Mouse (Mus musculus): ENCODE results near the gene Bpifa2.
"Not testable (repeated sequence)": the region's sequence is repeated elsewhere in the genome, so short reads cannot be mapped to it uniquely, and the experiment has no call there.

The Bpifa2 gene

DNA sequence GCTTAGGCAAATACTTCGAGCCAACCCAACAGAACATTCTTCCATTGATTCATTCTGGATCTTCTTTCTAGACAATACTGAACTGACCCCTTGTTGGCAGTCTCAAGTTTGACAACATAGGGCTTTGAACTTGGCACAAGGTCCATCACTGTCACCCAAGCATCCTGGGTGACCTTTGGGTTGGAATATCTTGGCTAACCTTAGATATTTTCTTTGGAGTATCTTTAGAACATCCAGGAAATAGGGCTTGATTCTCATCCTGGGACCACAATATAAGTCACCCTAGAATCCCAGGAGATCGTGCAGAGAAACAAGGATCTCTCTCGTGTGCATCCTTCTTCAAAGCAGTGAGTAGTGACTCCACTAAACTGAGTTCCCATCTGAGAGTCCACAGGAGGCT, at the start of gene Bpifa2:
Gene Bpifa2, plus strand, starts transcription at position 301 of the 400 bp plus-strand sequence.
- in situ Hi-C loops (cut with MseI, MboI), result no loop called here

DNA sequence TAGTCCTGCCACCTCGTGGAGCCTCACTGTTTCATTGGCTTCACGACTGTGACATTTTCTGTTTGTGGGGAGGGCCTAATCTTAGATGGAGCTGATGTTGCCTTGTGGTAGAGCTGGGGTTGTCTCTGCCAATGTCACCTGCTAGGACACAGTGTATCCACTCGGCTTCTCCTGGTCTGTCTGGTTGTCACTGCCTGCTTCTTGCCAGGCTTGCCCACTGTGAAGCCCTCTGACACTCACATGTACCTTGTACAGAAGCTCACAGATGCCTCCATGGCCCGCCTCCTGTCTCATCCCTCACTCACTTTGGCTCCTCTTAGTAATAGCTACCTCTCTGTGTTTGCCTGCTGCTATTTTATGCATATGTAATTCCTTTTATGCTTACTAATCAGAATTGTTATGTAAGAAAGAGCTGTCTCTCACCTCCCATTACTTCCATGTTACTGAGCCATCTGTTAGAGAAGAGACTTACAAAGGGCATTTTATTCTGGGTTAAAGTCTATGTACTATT, 45.2 kb upstream of the Bpifa2 start:
- in situ Hi-C loops (cut with MseI, MboI), result no loop called here

DNA sequence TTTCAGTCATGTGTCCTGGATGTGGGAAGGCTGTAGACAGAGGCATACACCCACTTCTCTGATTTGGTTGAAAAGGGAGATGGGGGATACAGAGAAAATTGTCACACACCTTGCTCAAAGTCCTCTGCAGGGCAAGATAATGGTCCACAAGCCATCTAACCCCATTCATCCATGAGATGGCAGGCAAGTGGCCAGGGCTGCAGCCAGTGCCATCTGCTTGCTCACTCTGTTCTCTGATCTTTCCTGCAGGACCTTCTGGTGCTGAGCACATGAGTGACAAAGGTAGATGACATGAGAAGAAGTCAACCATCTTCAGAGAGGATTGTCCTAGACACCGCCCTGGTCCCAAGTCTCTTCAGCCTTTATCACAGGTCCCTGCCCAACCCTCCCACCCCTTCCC, 44.7 kb upstream of the Bpifa2 start:
- in situ Hi-C loops (cut with MseI, MboI), result no loop called here

DNA sequence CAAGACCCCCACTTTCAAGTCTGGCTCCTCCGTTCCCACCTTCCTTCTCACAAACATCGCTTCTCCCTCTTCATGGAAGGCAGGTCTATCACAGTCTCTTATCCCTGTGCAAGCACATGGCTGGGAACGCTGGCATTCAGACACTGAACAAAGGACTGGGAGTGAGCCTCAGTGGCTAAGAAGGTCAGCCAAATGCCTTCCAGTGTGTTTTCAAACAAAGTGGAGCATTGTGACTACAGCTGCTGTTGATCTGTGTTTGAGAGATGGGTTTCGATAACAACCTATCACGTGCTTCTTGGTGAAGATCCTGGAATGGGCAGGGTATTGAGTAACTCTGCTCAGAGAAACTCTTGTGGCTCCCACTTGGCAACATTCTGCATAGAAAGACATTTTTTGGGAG, 37.8 kb upstream of the Bpifa2 start:
- in situ Hi-C loops (cut with MseI, MboI), result no loop called here

DNA sequence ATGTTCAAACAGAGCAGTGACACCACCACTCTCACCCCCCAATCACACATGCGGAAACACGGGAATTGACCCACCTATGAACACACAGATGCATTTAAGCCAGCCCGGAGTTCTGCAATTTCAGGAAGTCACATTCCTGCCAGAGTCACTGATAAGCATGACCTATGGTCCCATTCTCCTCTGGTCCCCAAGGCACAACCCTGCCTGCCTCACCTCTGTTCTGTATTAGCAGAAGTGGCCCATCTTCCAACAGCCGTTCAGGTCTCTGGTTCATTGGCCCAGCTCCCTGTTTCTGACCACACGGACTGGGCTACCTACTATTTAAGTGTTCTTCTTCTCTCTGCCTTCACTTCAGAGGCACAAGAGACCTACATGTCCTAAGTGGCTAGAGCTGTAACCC, 33.5 kb upstream of the Bpifa2 start, which contains the start of gene Bpifa6:
Gene Bpifa6, plus strand, starts transcription at position 364 of the 400 bp plus-strand sequence.
- in situ Hi-C loops (cut with MseI, MboI), result no loop called here

DNA sequence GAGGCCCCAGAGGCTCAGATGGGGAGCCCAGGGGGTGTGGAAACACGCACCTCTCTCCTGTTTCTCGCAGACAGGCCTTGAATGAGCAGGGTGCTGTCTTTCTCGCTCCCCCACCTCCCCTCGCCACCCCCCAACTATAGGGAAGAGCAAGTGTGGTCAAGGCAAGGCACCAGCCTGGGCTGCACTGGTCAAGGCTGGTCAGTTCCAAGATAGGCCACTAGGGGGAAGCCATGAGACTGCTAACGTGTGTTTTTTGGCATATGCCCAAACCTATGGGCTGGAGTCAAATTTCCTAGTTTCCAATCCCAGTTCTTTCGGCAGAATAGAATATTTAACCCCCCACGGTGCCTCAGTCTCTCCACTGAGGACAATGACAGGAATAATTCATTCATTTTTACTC, 12.3 kb upstream of the Bpifa2 start:
- in situ Hi-C loops (cut with MseI, MboI), result no loop called here

DNA sequence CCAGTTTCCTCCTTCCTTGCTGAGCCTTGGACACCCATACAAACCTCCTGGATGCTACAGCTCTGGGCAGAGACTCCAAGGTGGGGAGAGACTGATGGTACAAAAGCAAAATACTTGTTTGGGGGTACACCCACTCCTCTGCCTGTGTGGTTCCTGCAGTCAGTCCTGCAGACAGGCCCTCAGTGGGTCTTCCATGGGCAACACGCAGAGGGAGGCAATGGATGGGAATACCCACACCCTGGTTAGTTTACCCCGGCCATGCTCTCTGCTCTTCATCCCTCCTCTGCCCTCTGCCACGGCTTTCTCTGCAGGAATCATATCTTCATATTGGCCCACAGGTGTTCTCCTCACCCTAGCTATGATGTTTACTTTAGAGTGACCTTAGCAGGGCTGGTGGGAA, 7.6 kb upstream of the Bpifa2 start:
- in situ Hi-C loops (cut with MseI, MboI), result no loop called here

DNA sequence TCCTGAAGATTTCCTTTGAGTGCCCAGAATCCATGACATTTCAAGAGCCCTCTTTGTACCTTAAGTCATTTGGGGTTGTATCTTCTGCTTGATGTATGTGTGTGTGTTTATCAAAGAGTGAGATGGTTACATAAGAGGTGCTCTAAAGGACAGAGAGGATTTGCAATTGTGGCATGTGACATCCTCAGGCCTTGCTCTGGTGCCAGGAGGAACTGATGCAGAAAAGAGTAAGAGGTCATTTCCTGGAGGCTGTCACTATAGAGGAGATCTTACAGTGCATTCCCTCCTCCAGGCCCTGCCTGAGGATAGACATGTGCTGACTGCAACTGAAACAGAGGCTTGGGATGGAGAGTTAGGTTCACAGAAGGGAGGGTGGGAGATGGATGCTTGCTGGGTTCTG, 7.0 kb upstream of the Bpifa2 start:
- in situ Hi-C loops (cut with MseI, MboI), result no loop called here

DNA sequence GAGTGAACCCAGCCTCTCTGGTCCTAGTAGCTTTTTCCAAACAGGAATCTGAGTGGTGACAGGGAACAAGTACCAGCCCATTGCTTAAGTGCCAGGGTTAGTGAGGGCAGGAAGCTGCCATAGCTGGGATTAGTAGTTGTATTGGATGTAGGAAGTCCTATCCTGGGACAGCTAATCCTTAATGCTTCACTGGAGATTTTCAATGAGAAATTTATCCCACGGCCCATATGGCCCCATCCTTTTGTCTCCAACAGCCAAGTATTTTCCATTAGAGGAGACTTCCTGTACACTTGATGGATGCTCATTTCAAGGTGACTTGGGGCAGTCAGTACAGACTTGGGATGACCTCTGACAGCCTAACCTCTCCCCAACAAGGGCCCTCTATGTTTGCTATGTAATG, 3.6 kb upstream of the Bpifa2 start:
- in situ Hi-C loops (cut with MseI, MboI), result no loop called here

DNA sequence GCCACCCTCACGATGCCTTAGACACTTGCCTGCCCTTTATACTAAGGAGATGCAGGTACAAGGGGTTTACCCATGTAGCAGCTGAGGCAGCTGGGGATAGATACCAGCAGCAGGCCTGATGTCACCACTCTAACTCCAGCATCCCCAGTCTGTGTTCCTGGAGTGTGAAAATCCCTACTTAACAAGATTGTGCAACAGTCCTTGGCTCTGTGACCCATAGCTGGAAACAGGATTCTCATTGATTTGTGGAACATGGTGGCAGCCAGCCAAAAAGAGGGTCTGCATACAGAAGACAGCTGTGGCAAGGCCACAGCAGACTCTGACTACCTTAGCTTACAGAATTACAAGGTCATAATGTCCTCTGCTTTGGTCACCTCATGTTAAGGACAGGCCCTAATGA, 3.0 kb upstream of the Bpifa2 start:
- in situ Hi-C loops (cut with MseI, MboI), result no loop called here

DNA sequence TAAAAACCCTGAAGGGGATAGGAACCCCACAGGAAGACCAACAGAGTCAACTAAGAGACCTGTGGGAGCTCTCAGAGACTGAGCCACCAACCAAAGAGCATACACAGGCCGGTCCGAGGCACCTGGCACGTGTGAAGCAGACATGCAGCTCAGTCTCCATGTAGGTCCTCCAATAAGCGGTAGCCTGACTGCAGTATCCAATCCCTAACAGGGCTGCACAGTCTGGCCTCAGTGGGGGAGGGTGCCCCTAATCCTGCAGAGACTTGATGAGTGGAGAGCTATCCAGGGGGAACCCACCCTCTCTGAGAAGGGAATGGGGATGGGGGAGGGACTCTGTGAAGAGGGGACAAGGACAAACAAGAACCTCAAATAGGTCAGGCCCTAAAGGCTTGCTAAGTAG, 2.3 kb upstream of the Bpifa2 start:
- in situ Hi-C loops (cut with MseI, MboI), result no loop called here

DNA sequence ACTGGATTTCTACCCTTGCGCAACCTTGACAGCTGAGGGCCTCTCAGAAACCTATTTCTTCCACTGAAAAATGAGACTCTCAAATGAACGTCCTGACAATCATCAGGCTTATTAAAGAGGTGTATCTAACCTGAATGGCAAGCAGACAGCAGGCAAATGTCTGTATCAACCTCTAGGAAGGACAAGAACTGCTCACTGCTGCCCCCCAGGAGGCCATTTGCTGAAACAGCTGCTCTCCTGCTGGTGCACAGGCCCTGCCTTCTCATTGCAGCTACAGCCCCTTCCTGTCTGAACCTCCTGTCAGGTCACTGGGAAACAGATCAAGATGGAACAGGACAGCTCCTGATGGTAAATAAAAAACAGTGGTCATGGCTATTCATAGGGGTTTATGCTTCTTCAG, 1.7 kb upstream of the Bpifa2 start:
- in situ Hi-C loops (cut with MseI, MboI), result no loop called here

DNA sequence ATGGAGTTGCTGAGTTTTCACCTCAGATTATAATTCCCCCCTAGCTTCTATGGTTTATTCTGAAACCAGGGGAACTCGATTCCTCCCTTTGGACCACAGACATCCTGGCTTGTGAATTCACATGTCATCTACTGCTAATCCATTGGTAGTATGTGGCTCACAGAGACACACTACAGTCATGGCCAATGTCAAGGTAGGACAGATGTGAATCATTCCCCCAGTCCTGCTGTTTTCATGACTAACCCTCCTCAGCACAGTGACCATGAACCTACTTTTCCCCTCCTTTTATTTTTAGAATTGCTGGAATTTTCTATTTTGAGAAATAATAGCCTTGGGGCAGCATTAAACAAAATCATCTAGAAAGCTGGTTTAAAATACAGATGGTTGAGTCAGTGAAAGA, 684 bp upstream of the Bpifa2 start:
- in situ Hi-C loops (cut with MseI, MboI), result no loop called here

DNA sequence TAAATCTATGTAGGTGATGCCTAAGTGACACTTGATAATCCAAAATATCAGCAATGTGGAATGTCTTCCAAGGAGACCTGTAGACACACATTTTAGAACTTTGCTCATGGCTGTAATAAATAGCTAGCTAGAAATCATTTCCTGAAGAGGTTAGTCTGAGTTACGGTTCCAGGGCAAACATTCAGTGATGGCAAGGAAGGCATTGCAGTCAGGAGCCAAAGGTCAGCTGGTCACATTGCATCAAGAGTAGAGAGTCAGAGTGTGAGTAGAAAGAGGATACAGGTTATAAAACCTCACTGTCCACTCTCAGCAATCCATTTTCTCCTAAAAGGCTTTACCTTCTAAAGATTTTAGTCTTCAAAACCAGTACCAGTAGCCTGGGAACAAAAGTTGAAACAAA, 9.9 kb downstream of the Bpifa2 start:
- in situ Hi-C loops (cut with MseI, MboI), result no loop called here

DNA sequence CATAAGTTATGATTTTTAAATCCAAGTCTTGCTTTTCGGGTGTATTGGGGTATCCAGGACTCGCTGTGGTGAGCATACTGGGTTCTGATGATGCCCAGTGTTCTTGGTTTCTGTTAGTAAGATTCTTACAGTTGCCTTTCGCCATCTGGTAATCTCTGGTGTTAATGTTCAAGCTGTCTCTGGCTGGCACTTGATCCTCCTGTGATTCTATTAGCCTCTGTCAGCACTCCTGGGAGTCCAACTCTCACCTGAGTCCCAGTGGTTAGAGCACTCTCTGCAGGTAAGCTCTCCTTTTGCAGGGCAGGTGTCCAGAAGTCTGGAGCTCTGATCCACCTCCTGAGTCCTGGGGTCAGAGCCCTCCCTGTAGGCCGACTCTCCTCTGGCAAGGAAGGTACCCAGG, 16.6 kb downstream of the Bpifa2 start:
- in situ Hi-C loops (cut with MseI, MboI), result not testable (repeated sequence)

DNA sequence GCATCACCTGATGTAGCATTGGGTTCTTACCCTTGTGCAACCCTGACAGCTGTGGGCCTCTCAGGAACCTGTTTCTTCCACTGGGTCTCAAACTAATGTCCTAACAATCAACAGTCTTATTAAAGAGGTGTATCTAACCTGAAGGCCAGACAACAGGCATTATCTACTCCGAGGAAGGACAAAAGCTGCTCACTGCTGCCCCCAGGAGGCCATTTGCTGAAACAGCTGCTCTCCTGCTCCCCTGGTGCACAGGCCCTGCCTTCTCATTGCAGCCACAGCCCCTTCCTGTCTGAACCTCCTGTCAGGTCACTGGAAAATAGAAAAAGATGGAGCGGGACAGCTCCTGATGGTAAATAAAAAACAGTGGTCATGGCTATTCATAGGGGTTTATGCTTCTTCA, 30.9 kb downstream of the Bpifa2 start:
- in situ Hi-C loops (cut with MseI, MboI), result no loop called here

DNA sequence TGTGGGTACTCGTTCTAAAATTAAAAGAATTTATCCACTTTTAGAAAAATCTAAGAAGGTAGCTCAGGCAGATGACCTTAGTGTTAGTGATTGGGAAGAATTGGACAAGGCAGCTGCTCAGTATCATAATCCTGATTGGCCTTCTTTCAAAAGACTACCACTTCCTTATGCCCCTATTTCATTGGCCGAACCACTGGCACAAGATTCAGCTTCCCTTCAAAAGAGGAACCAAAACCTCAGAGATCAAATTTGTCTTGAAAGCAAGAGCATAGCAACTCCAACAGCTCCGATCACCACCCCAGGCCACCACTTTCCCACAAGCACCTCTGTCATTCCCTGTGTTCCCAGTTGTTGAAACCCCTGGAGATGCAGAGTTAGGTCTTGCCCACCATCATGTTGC, 36.7 kb downstream of the Bpifa2 start:
- in situ Hi-C loops (cut with MseI, MboI), result no loop called here

DNA sequence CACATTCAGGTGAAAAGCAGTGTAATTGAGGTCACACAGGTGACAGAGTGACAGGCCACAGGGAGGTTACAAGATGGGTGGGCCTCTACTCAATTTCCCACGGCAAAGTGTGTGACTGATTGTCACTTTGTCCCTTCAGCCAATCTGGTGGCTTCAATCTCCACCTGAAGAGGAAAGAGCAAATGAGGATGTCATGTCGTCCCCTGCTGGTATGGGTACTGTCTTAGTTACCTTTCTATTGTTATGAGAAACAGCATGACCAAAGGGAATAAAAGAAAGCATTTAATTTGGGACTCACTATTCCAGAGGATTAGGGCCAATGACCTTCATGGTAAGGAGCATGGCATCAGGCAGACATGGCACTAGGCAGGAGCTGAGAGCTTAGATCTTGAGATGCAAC, 50.6 kb downstream of the Bpifa2 start:
- in situ Hi-C loops (cut with MseI, MboI), result no loop called here
